Mouse (Mus musculus) erythroblast, embryonic 14.5 days (primary cell): ENCODE data around the gene Lhfpl3. TPM values are rescaled to one million over a fixed set of nuclear protein-coding genes. Genes with fewer than 3 reads are reported as not detected.

Source experiments
- H3K27me3 ChIP-seq: 2 replicates; pipeline ENCODE4 v1.6.1; 2012; ENCODE audit warnings: inconsistent platforms; ENCODE audit not compliant: control insufficient read depth
- H3K36me3 ChIP-seq: 2 replicates; pipeline ENCODE4 v1.6.1; 2012; ENCODE audit warnings: mild to moderate bottlenecking, inconsistent platforms; ENCODE audit not compliant: control insufficient read depth
- H3K4me1 ChIP-seq: 2 replicates; pipeline ENCODE4 v1.6.1; 2012; ENCODE audit warnings: inconsistent platforms; ENCODE audit not compliant: control insufficient read depth
- H3K4me3 ChIP-seq: replicated peaks from 2 replicates; pipeline ENCODE3; 2012; ENCODE audit warnings: moderate library complexity, mild to moderate bottlenecking, inconsistent platforms
- H3K9me3 ChIP-seq: 2 replicates; pipeline ENCODE4 v1.6.1; 2012; ENCODE audit warnings: low read length, inconsistent platforms, mixed read lengths; ENCODE audit not compliant: control insufficient read depth
- GATA1 ChIP-seq: IDR thresholded peaks from 2 replicates; pipeline ENCODE4 v1.6.1; 2012; ENCODE audit warnings: low read length, inconsistent platforms, mixed read lengths
- TAL1 ChIP-seq: IDR thresholded peaks from 3 replicates; pipeline ENCODE4 v1.6.1; 2012; ENCODE audit warnings: low read length, inconsistent platforms, mixed read lengths
- polyA plus RNA-seq: library from polyadenylated mRNA; stranded (reverse); fragments of >175 nt; gene quantifications from 2 replicates; pipeline ENCODE4 v1.2.3, GENCODE M21; 2012

The Lhfpl3 gene
- polyA plus RNA-seq, 1 experiment: not detected

DNA sequence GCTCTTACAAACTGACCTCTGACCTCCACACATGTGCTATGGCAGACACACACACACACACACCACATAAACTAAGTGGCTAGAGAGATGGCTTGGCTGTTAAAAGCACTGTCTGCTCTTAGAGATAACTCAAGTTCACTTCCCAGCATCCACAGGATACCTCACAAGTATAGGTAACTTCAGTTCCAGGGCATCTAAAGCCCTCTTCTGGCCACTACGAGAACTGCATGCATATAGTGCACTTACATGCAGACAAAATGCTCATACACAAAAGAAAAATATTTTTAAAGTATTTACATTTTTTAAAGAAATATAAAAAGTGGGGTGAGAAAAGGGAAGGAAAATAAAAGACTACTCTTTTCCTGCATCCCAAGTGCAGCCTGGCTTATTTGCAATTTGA is 408.6 kb downstream of the Lhfpl3 start:
- peaks cover 9% of the 10 kb centered on the region; the same call in 1 of the 2 replicates for H3K9me3 ChIP-seq
- no peaks in the 10 kb centered on the region for H3K4me1 ChIP-seq
- no peak overlapping the region for H3K4me3 ChIP-seq
- no peaks in the 10 kb centered on the region for H3K27me3 ChIP-seq
- no peaks in the 10 kb centered on the region for H3K36me3 ChIP-seq
- TF ChIP-seq TAL1: no peak
- no peak for TF ChIP-seq GATA1

DNA sequence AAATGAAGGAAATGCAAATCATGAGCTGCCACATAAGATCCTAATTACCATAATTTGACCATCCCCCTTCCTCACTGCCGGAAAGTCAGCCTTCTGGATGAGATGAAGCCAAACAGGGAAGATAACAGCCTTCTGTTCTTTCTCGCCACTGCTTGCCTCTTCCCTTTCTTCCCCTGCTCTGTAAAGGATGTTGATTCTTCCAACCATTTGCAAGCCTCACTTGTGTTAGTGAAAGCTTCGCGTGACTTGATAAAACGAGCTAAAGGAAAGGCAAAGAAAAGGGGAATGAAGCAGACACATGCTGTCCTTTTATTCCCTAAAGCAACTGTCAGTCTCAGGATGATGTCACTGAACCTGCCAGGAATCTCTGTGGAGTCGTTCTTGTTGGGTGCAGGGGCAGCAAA is 420.1 kb downstream of the Lhfpl3 start:
- no peak for TF ChIP-seq GATA1
- no peak for TF ChIP-seq TAL1
- H3K27me3 ChIP-seq: no peaks in the 10 kb centered on the region
- no peaks in the 10 kb centered on the region for H3K36me3 ChIP-seq

DNA sequence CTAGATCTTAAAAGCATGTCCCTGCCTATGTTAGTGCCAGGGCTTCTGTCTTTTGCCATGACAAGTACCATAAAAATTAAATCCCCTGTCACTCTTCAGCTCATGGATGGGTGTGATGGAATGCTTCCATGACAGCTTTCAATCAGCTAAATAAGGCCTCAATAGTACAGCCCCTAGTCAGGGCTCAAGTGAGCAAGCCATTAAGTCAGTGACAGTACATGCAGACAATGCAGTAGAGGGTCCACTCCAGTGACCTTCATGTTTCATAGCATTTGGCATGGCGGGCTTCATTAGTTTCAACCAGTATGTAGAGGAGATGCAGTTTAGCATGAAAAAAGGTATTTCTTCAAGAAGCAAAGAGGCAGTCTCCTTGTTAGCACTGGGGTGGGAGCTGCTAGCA is 420.8 kb downstream of the Lhfpl3 start:
- H3K36me3 ChIP-seq: no peaks in the 10 kb centered on the region
- no peak for TF ChIP-seq GATA1
- TF ChIP-seq TAL1: no peak

More for the DNA sequence above, 420.1 kb downstream of the Lhfpl3 start:
- Histone ChIP-seq H3K4me3 (no peak overlapping the region), H3K9me3 (no peaks in the 10 kb centered on the region; the same call in 1 of the 2 replicates), H3K4me1 (no peaks in the 10 kb centered on the region)

DNA sequence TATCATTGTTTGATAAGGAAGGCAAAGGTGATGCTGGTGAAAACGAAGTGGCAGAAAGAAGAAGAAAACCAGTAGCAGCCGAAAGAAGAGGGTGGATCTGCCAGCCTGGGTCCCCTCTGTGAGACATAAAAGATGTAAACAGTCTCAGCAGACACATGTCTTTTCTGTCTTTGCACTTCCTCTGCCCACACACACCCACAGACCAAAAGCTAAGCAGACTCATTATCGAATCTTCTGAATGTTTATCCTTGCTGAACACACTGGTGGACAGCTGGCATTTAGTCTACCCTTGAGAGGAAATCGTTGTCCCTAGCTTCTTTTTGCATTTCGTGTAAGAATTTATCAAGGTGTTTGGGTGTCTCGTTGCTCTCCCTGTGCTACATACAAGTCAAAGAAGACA is 443.8 kb downstream of the Lhfpl3 start:
- no peak overlapping the region for H3K4me3 ChIP-seq
- no peaks in the 10 kb centered on the region for H3K9me3 ChIP-seq
- H3K36me3 ChIP-seq: no peaks in the 10 kb centered on the region
- no peaks in the 10 kb centered on the region for H3K4me1 ChIP-seq
- TF ChIP-seq TAL1 (no peak), GATA1 (no peak)
- no peaks in the 10 kb centered on the region for H3K27me3 ChIP-seq

More for the DNA sequence above, 420.8 kb downstream of the Lhfpl3 start:
- no peak overlapping the region for H3K4me3 ChIP-seq
- no peaks in the 10 kb centered on the region for H3K27me3 ChIP-seq
- H3K4me1 ChIP-seq: no peaks in the 10 kb centered on the region
- H3K9me3 ChIP-seq: no peaks in the 10 kb centered on the region; the same call in 1 of the 2 replicates

DNA sequence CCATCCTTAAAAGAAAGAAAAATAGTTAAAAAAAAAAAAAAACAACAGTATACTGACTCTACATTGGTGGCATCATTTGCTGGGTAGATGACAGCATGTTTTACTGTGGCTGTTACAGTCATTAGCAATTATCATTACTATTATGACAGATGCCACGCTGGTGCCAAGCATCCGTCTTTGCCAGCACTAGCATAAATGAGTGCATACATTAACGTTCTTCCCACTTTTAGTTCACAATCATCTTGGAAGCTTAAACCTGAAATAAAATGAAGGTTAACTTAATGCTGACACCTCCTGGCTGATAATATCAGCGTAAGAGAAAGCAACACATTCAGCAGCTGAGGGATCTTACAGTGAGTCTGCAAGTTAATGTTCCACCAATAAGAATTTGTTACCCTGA is 451.0 kb downstream of the Lhfpl3 start:
- H3K9me3 ChIP-seq: no peaks in the 10 kb centered on the region
- TF ChIP-seq GATA1: no peak
- no peak for TF ChIP-seq TAL1
- H3K4me1 ChIP-seq: no peaks in the 10 kb centered on the region
- H3K36me3 ChIP-seq: no peaks in the 10 kb centered on the region
- no peaks in the 10 kb centered on the region for H3K27me3 ChIP-seq
- no peak overlapping the region for H3K4me3 ChIP-seq

DNA sequence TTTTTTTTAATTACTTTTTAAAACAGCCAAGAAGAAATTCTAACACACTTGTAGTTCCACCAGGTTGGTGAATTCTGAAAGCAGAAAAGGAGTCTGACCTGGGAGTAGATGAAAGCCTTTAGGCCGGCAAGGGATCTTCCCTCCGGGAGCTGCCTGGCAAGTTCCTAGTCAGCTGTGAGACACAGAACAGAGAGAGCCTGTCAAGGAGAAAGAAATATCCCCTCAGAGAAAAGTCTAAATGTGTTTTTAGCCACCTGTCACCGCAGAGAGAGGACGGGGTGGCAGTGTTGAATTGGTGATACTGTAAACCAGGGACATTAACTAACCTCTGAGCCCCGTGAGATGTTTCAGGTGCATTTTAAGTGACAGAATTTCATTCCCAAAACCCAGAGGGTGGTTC is 467.2 kb downstream of the Lhfpl3 start:
- TF ChIP-seq TAL1: no peak
- TF ChIP-seq GATA1: no peak
- H3K36me3 ChIP-seq: no peaks in the 10 kb centered on the region
- H3K9me3 ChIP-seq: no peaks in the 10 kb centered on the region
- H3K27me3 ChIP-seq: no peaks in the 10 kb centered on the region
- no peaks in the 10 kb centered on the region for H3K4me1 ChIP-seq
- H3K4me3 ChIP-seq: no peak overlapping the region

DNA sequence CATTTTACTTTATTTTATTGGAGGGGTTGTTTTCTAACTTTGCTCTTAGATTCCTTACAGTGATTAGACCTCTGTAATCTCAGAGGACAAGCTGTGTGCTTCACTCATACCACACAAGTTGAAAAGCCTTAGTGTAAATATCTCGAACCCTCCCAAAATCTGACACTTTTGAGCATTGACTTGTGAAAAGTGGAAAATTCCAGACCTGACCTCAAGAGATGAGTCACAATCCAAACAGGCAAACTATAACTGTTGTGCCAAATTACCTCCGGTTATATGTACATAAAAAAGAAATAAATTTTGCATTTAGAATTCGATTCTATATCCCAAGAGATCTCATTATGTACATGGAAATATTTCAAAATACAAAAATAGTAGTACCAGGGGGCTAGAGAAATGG is 468.8 kb downstream of the Lhfpl3 start:
- no peaks in the 10 kb centered on the region for H3K4me1 ChIP-seq
- no peaks in the 10 kb centered on the region for H3K27me3 ChIP-seq
- no peaks in the 10 kb centered on the region for H3K9me3 ChIP-seq
- H3K36me3 ChIP-seq: no peaks in the 10 kb centered on the region
- H3K4me3 ChIP-seq: no peak overlapping the region
- TF ChIP-seq TAL1 (no peak), GATA1 (no peak)

DNA sequence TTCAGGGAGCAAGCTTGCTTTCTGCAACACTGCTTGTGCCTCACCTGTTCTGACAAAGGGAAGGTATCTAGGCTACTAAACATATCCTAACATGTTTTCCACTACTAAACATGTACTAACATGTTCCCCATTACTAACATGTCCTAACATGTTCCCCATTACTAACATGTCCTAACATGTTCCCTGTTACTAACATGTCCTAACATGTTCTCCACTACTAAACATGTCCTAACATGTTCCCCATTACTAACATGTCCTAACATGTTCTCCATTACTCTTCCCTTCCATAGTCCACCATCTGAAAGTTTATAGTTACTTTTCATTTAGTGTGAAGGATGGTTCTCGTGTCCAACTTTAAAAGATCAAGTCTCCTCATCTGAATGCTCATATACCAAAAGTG is 473.8 kb downstream of the Lhfpl3 start:
- Histone ChIP-seq H3K27me3 (no peaks in the 10 kb centered on the region), H3K36me3 (no peaks in the 10 kb centered on the region), H3K9me3 (no peaks in the 10 kb centered on the region), H3K4me3 (no peak overlapping the region), H3K4me1 (no peaks in the 10 kb centered on the region)
- TF ChIP-seq TAL1 (no peak), GATA1 (no peak)

DNA sequence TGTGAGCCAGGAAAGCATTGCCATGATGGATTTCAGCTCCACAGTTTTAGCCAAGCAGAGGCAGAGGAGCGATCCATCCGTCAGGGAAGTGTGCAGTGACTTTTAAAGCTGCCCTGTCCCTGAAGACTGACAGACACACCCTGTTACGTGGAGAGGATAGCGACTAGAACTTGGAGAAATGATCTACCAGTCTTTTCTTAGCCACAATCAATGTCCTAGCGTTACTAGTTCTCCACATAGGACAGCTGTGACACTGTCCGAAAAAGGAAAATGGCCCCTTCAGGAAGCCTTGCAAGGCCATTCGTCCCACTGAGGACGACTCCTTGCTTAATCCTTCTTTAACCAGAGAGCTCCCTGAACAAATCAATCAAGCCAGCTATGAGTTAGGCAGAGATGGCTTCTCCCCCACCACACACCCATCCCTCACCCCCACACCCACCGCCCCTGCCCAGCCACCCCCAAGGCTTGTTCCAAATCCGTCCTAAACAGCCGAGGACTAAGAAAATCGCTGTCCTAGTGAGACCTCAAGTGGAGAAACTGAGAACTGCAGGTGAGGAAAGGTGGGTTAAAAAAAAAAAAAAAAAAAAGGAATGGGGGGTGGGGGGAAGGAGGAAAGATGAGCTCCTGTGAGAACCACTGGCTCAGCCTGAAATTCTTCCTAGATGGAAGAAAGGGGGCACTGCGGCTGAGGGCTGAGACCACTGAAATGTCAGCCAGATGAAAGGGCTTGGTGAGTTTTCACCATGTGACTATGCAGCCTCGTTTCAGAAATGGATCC is 479.1 kb downstream of the Lhfpl3 start:
- H3K9me3 ChIP-seq: no peaks in the 10 kb centered on the region
- no peaks in the 10 kb centered on the region for H3K27me3 ChIP-seq
- no peak overlapping the region for H3K4me3 ChIP-seq
- H3K36me3 ChIP-seq: no peaks in the 10 kb centered on the region
- TF ChIP-seq GATA1 (no peak), TAL1 (no peak)
- H3K4me1 ChIP-seq: no peaks in the 10 kb centered on the region
